Mouse (Mus musculus): Measurements from ENCODE around the gene Cdk6.
"Not testable (repeated sequence)": the region's sequence is repeated elsewhere in the genome, so short reads cannot be mapped to it uniquely, and the experiment has no call there.

GRCm38 (mm10) chr5:3451233-3451632 lies 109.9 kb downstream of the Cdk6 start:
- not testable (repeated sequence) for TF ChIP-seq POLR2A (IDR thresholded peaks at IDR 0.05; ENCODE audit: borderline replicate concordance, control insufficient read depth, low read depth, low read length); CTCF (IDR thresholded peaks at IDR 0.05; ENCODE audit: control insufficient read depth, insufficient read depth, low read length)

Data from bone marrow, adult 2 months (tissue).